Mouse (Mus musculus) limb, embryonic 12.5 days (tissue): ENCODE data around the gene Slc25a42. TPM values are rescaled to one million over a fixed set of nuclear protein-coding genes. Genes with fewer than 3 reads are reported as not detected.
A peak's percentile ranks its signal among the peaks of the same experiment; 100 is the strongest.
"Not testable (repeated sequence)": the region's sequence is repeated elsewhere in the genome, so short reads cannot be mapped to it uniquely, and the experiment has no call there.

Source experiments
- ATAC-seq: fragments of 200-750 bp; cut with Nextera tagmentation; 2 replicates; pipeline ENCODE4 v1.8.0; 2017; ENCODE audit warnings: low read depth, moderate TSS enrichment; ENCODE audit not compliant: insufficient number of reproducible peaks, insufficient read depth, low FRiP score, low TSS enrichment
- H3K27ac ChIP-seq: fragments of 300-500 bp; sonication (generic); 2 replicates; pipeline ENCODE4 v1.5.1; 2016; ENCODE audit warnings: mild to moderate bottlenecking, moderate library complexity
- H3K27me3 ChIP-seq: fragments of 300-500 bp; sonication (generic); 2 replicates; pipeline ENCODE4 v1.6.1; 2016; ENCODE audit warnings: mild to moderate bottlenecking, moderate library complexity
- H3K36me3 ChIP-seq: fragments of 300-500 bp; sonication (generic); 2 replicates; pipeline ENCODE4 v1.6.1; 2016; ENCODE audit warnings: mild to moderate bottlenecking, moderate library complexity
- H3K4me1 ChIP-seq: fragments of 300-500 bp; sonication (generic); replicated peaks from 2 replicates; pipeline ENCODE4 v1.6.1; 2016
- H3K4me2 ChIP-seq: fragments of 300-500 bp; sonication (generic); 2 replicates; pipeline ENCODE4 v1.6.1; 2016; ENCODE audit warnings: mild to moderate bottlenecking, moderate library complexity
- H3K4me3 ChIP-seq: fragments of 300-500 bp; sonication (generic); replicated peaks from 2 replicates; pipeline ENCODE4 v1.5.1; 2016; ENCODE audit warnings: mild to moderate bottlenecking
- H3K9ac ChIP-seq: fragments of 300-500 bp; sonication (generic); replicated peaks from 2 replicates; pipeline ENCODE4 v1.6.1; 2016; ENCODE audit warnings: mild to moderate bottlenecking, moderate library complexity
- H3K9me3 ChIP-seq: fragments of 300-500 bp; sonication (generic); 2 replicates; pipeline ENCODE4 v1.6.1; 2016; ENCODE audit warnings: mild to moderate bottlenecking, moderate library complexity
- WGBS: fragments of 180-500 bp; shearing (Covaris S2); methylation state at CpG from one replicate; pipeline ENCODE4 v1.1.7; 2016; 5-methylcytosine and 5-hydroxymethylcytosine counted together
- polyA plus RNA-seq: library from polyadenylated mRNA; unstranded; fragments of >200 nt; fragmentation: Nextera tagmentation; extraction: Ambion mirVana; gene quantifications from 2 replicates; pipeline ENCODE4 v1.2.1, GENCODE M21; 2016

Gene Slc25a42
- polyA plus RNA-seq, 1 experiment from 2014 or later, result 2.4 TPM

GRCm38 (mm10) chr8:70233606-70234005 lies 21.5 kb upstream of the Slc25a42 start:
- Histone ChIP-seq H3K36me3 (peaks cover 52% of the 10 kb centered on the region), H3K4me1 (peaks cover 19% of the 10 kb centered on the region), H3K27me3 (no peaks in the 10 kb centered on the region), H3K9me3 (no peaks in the 10 kb centered on the region), H3K27ac (no peak overlapping the region), H3K4me2 (peak overlapping the region; percentile 96), H3K4me3 (peak overlapping the region; percentile 80), H3K9ac (peak overlapping the region; percentile 81; the same call in 1 of the 2 replicates)
- 7% methylated on average over 13 of the region's 13 CpGs for WGBS
- ATAC-seq, result no peak

DNA sequence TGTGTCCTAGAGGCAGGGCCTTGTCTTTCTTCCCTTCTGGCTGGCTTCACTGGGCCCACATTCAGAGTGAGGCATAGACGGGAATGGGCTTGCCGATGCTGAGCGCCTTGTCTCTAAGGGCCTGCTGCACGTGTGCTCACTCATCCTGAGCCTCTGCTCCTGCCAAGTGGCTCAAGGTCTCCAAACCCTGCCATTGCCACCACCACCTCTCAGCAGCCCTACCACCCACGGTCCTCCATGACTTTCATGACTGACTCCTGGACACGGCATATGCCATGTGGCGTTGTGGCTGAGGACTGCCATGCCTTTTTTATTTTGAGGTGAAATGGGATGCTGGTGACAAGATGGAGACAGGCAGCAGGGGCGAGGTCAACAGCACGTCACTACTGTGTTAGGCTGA lies 18.7 kb upstream of the Slc25a42 start:
- H3K36me3 ChIP-seq, result peaks cover 32% of the 10 kb centered on the region
- no peaks in the 10 kb centered on the region for H3K27me3 ChIP-seq
- no peak for ATAC-seq
- 90% methylated on average over 9 of the region's 9 CpGs for WGBS
- no peaks in the 10 kb centered on the region for H3K9me3 ChIP-seq
- no peak overlapping the region for H3K27ac ChIP-seq
- no peak overlapping the region for H3K4me2 ChIP-seq
- no peak overlapping the region for H3K9ac ChIP-seq
- H3K4me3 ChIP-seq, result no peak overlapping the region
- peaks cover 16% of the 10 kb centered on the region for H3K4me1 ChIP-seq

- no peaks in the 10 kb centered on the region for H3K27me3 ChIP-seq
Measured at GRCm38 (mm10) chr8:70227997-70228396, 15.9 kb upstream of the Slc25a42 start.

DNA sequence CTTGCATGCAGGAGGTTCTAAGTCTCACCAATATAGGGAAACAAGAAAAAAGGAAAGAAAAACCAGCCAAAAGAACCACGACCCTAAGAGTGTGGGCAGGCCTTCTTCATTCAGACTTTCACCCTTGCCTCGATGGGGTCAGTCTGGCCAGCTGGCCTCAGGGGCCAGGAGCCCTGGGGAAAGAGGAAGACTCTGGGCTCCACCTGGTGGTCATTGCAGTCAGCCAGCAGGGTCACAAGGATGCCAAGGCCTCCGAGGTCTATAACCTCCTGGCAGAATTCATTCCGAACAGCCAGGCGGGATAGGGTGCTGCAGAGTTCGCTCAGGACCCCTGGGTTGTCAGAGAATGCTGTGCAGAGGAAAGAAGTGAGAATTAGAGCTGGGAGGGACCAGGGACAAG lies 11.2 kb upstream of the Slc25a42 start:
- 47% methylated on average over 6 of the region's 6 CpGs for WGBS
- no peak for ATAC-seq

More at GRCm38 (mm10) chr8:70227997-70228396, 15.9 kb upstream of the Slc25a42 start:
- 78% methylated on average over 4 of the region's 4 CpGs for WGBS
- ATAC-seq, result no peak
- no peak overlapping the region for H3K9ac ChIP-seq
- H3K9me3 ChIP-seq, result no peaks in the 10 kb centered on the region
- H3K4me2 ChIP-seq, result no peak overlapping the region
- H3K36me3 ChIP-seq, result peaks cover 59% of the 10 kb centered on the region
- H3K4me3 ChIP-seq, result no peak overlapping the region
- no peak overlapping the region for H3K27ac ChIP-seq
- 0 out of 2 replicates have a peak, but pooled peaks cover under 1% of the 10 kb centered on the region for H3K4me1 ChIP-seq

GRCm38 (mm10) chr8:70222041-70222440 lies 9.9 kb upstream of the Slc25a42 start:
- WGBS, result 88% methylated on average over 12 of the region's 12 CpGs
- no peak overlapping the region for H3K4me2 ChIP-seq
- no peak overlapping the region for H3K4me3 ChIP-seq
- H3K9me3 ChIP-seq, result no peaks in the 10 kb centered on the region
- no peak overlapping the region for H3K27ac ChIP-seq
- H3K9ac ChIP-seq, result no peak overlapping the region; the same call in 1 of the 2 replicates
- ATAC-seq, result no peak
- peaks cover 3% of the 10 kb centered on the region; the same call in 1 of the 2 replicates for H3K4me1 ChIP-seq
- peaks cover 41% of the 10 kb centered on the region for H3K36me3 ChIP-seq
- peaks cover 11% of the 10 kb centered on the region; the same call in 1 of the 2 replicates for H3K27me3 ChIP-seq

More for the DNA sequence above, 11.2 kb upstream of the Slc25a42 start:
- Histone ChIP-seq H3K27ac (no peak overlapping the region), H3K4me3 (no peak overlapping the region), H3K4me1 (peaks cover 3% of the 10 kb centered on the region; the same call in 1 of the 2 replicates), H3K4me2 (no peak overlapping the region), H3K9ac (no peak overlapping the region), H3K9me3 (no peaks in the 10 kb centered on the region), H3K36me3 (peaks cover 43% of the 10 kb centered on the region), H3K27me3 (peaks cover 6% of the 10 kb centered on the region; the same call in 1 of the 2 replicates)

- H3K4me2 ChIP-seq, result no peak overlapping the region
- H3K9ac ChIP-seq, result no peak overlapping the region; the same call in 1 of the 2 replicates
- peaks cover 3% of the 10 kb centered on the region; the same call in 1 of the 2 replicates for H3K4me1 ChIP-seq
- peaks cover 40% of the 10 kb centered on the region for H3K36me3 ChIP-seq
- no peak overlapping the region for H3K4me3 ChIP-seq
- no peaks in the 10 kb centered on the region for H3K9me3 ChIP-seq
- no peak overlapping the region for H3K27ac ChIP-seq
- H3K27me3 ChIP-seq, result peaks cover 12% of the 10 kb centered on the region; the same call in 1 of the 2 replicates
- no peak for ATAC-seq
- WGBS, result 92% methylated on average over 3 of the region's 3 CpGs
Measured at GRCm38 (mm10) chr8:70220911-70221310, 8.8 kb upstream of the Slc25a42 start.

- Histone ChIP-seq H3K9ac (no peak overlapping the region; the same call in 1 of the 2 replicates), H3K9me3 (no peaks in the 10 kb centered on the region), H3K4me3 (no peak overlapping the region), H3K27ac (no peak overlapping the region), H3K27me3 (peaks cover 12% of the 10 kb centered on the region; the same call in 1 of the 2 replicates), H3K36me3 (peaks cover 35% of the 10 kb centered on the region), H3K4me1 (peaks cover 3% of the 10 kb centered on the region; the same call in 1 of the 2 replicates), H3K4me2 (no peak overlapping the region)
- no peak for ATAC-seq
- 72% methylated on average over 8 of the region's 8 CpGs for WGBS
Measured at GRCm38 (mm10) chr8:70220236-70220840, 8.2 kb upstream of the Slc25a42 start.

- H3K9me3 ChIP-seq, result no peaks in the 10 kb centered on the region
Measured at GRCm38 (mm10) chr8:70219107-70219684, 7.1 kb upstream of the Slc25a42 start.

DNA sequence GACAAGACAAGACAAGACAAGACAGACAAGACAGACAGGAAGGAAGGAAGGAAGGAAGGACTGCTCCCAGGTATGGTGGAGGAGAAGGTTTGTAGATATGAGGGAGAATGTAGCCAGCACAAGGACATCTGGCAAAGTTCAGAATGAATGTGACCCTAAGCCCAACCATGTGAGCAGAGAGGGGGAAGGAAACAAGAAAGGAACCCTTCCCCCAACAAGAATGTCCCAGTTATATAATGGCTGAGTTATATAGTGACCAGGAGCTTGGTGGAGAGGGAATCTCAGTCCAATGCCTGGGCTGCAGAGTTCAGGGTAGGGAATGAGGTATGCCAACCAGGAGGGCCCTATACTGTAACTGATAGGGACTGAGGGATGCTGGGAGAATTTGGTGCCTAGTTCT lies 5.3 kb upstream of the Slc25a42 start:
- Histone ChIP-seq H3K4me2 (no peak overlapping the region), H3K4me1 (peaks cover 6% of the 10 kb centered on the region; the same call in 1 of the 2 replicates), H3K4me3 (no peak overlapping the region), H3K9me3 (no peaks in the 10 kb centered on the region), H3K9ac (no peak overlapping the region), H3K36me3 (peaks cover 7% of the 10 kb centered on the region), H3K27me3 (peaks cover 12% of the 10 kb centered on the region; the same call in 1 of the 2 replicates), H3K27ac (no peak overlapping the region)
- ATAC-seq, result no peak

More at GRCm38 (mm10) chr8:70219107-70219684, 7.1 kb upstream of the Slc25a42 start:
- Histone ChIP-seq H3K9ac (no peak overlapping the region; the same call in 1 of the 2 replicates), H3K27me3 (peaks cover 12% of the 10 kb centered on the region; the same call in 1 of the 2 replicates), H3K4me1 (peaks cover 3% of the 10 kb centered on the region; the same call in 1 of the 2 replicates), H3K36me3 (peaks cover 23% of the 10 kb centered on the region), H3K4me2 (no peak overlapping the region), H3K27ac (no peak overlapping the region), H3K4me3 (no peak overlapping the region)
- no peak for ATAC-seq
- WGBS, result 54% methylated on average over 5 of the region's 5 CpGs

DNA sequence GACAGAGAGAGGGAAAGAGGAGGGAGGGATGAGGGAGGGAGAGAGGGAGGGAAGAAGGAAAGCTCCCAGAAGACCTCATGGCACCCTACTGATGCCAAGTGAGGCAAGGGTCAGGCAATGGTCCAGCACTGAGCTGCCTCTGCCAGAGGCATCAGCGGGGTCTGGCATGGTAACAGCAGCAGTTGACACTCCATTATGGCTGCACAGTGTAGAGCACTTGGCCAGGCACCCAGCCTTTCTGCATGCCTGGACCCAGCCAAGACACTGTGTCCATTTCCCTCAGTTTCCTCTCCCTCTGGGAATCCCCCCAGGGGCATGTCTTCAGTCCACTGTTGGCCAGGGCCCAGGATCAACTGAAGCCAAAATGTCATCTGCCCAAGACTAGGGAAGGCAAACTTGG lies 4.5 kb upstream of the Slc25a42 start:
- WGBS, result 63% methylated on average over 1 of the region's 1 CpGs
- no peak overlapping the region for H3K9ac ChIP-seq
- no peak overlapping the region for H3K27ac ChIP-seq
- no peaks in the 10 kb centered on the region for H3K9me3 ChIP-seq
- H3K4me2 ChIP-seq, result no peak overlapping the region
- no peak overlapping the region for H3K4me3 ChIP-seq
- ATAC-seq, result no peak
- H3K36me3 ChIP-seq, result no peaks in the 10 kb centered on the region
- peaks cover 8% of the 10 kb centered on the region; the same call in 1 of the 2 replicates for H3K4me1 ChIP-seq
- H3K27me3 ChIP-seq, result peaks cover 12% of the 10 kb centered on the region; the same call in 1 of the 2 replicates

GRCm38 (mm10) chr8:70216161-70216560 lies 4.1 kb upstream of the Slc25a42 start:
- H3K9me3 ChIP-seq, ATAC-seq, H3K4me3 ChIP-seq, H3K27ac ChIP-seq, H3K9ac ChIP-seq, H3K4me2 ChIP-seq, H3K36me3 ChIP-seq: not testable (repeated sequence)
- H3K4me1 ChIP-seq, result peaks cover 12% of the 10 kb centered on the region; the same call in 1 of the 2 replicates
- H3K27me3 ChIP-seq, result peaks cover 14% of the 10 kb centered on the region; the same call in 1 of the 2 replicates
- WGBS, result 77% methylated on average over 3 of the region's 3 CpGs
